Mouse (Mus musculus) layer of hippocampus, postnatal 10 days (tissue): Measurements from ENCODE around the gene Col4a1. TPM values are rescaled to one million over a fixed set of nuclear protein-coding genes. Genes with fewer than 3 reads are reported as not detected.

Source experiments
- DNase-seq, 2 experiments: peaks; one replicate each; pipeline ENCODE4 v3.0.0; 2021; ENCODE audit warnings: low spot score in 2 of 2
- total RNA-seq, 2 experiments: library from RNA; stranded (reverse); gene quantifications; 2 replicates each; pipeline ENCODE4 v1.2.3; 2021

Col4a1 gene
- total RNA-seq, 2 experiments from 2014 or later = 125 to 139 TPM

- DNase-seq = no peak
Observed at GRCm38 (mm10) chr8:11241488-11241887, 71.1 kb downstream of the Col4a1 start.

GRCm38 (mm10) chr8:11234879-11235210, 77.8 kb downstream of the Col4a1 start:
- DNase-seq = no peak

- no peak for DNase-seq
Observed at GRCm38 (mm10) chr8:11234151-11234878, 78.3 kb downstream of the Col4a1 start.

- no peak for DNase-seq
Observed at GRCm38 (mm10) chr8:11233009-11233408, 79.6 kb downstream of the Col4a1 start.

GRCm38 (mm10) chr8:11230277-11230676, 82.3 kb downstream of the Col4a1 start:
- no peak for DNase-seq

GRCm38 (mm10) chr8:11227421-11227820, 85.2 kb downstream of the Col4a1 start:
- DNase-seq = no peak

GRCm38 (mm10) chr8:11225577-11226434, 86.8 kb downstream of the Col4a1 start:
- DNase-seq = no peak

GRCm38 (mm10) chr8:11224178-11224577, 88.4 kb downstream of the Col4a1 start:
- no peak for DNase-seq

GRCm38 (mm10) chr8:11221353-11221752, 91.3 kb downstream of the Col4a1 start:
- no peak for DNase-seq

- DNase-seq = no peak
Observed at GRCm38 (mm10) chr8:11219282-11219681, 93.3 kb downstream of the Col4a1 start.

GRCm38 (mm10) chr8:11215231-11215630, 97.4 kb downstream of the Col4a1 start:
- peak; percentile 53 to 55 for DNase-seq

- DNase-seq = no peak
Observed at GRCm38 (mm10) chr8:11206509-11206908, 106.1 kb downstream of the Col4a1 start.

GRCm38 (mm10) chr8:11205532-11205931, 107.1 kb downstream of the Col4a1 start:
- DNase-seq = no peak

GRCm38 (mm10) chr8:11203260-11204110, 109.1 kb downstream of the Col4a1 start:
- no peak for DNase-seq

- no peak for DNase-seq
Observed at GRCm38 (mm10) chr8:11198650-11199049, 114.0 kb downstream of the Col4a1 start.

- no peak for DNase-seq
Observed at GRCm38 (mm10) chr8:11197988-11198387, 114.6 kb downstream of the Col4a1 start.

GRCm38 (mm10) chr8:11197261-11197660, 115.4 kb downstream of the Col4a1 start:
- no peak for DNase-seq

- DNase-seq = no peak
Observed at GRCm38 (mm10) chr8:11192719-11193324, 119.8 kb downstream of the Col4a1 start.

- DNase-seq = peak; percentile 82
Observed at GRCm38 (mm10) chr8:11187581-11188271, 124.9 kb downstream of the Col4a1 start.

- no peak for DNase-seq
Observed at GRCm38 (mm10) chr8:11186456-11186855, 126.2 kb downstream of the Col4a1 start.
